Mouse (Mus musculus) hindbrain, embryonic 12.5 days (tissue): ENCODE measurements around the gene Ifitm10. TPM values are rescaled to one million over a fixed set of nuclear protein-coding genes. Genes with fewer than 3 reads are reported as not detected.
A peak's percentile ranks its signal among the peaks of the same experiment; 100 is the strongest.
"Not testable (repeated sequence)": the region's sequence is repeated elsewhere in the genome, so short reads cannot be mapped to it uniquely, and the experiment has no call there.

ENCODE experiments used
- ATAC-seq: fragments of 200-750 bp; cut with Nextera tagmentation; 2 replicates; pipeline ENCODE4 v1.8.0; 2017; ENCODE audit warnings: moderate TSS enrichment; ENCODE audit not compliant: low FRiP score
- H3K27ac ChIP-seq: fragments of 300-500 bp; sonication (generic); 2 replicates; pipeline ENCODE4 v1.5.1; 2016; ENCODE audit warnings: mild to moderate bottlenecking
- H3K27me3 ChIP-seq: fragments of 300-500 bp; sonication (generic); 2 replicates; pipeline ENCODE4 v1.6.1; 2016; ENCODE audit warnings: mild to moderate bottlenecking
- H3K36me3 ChIP-seq: fragments of 300-500 bp; sonication (generic); 2 replicates; pipeline ENCODE4 v1.6.1; 2016; ENCODE audit warnings: mild to moderate bottlenecking
- H3K4me1 ChIP-seq: fragments of 300-500 bp; sonication (generic); 2 replicates; pipeline ENCODE4 v1.6.1; 2016
- H3K4me2 ChIP-seq: fragments of 300-500 bp; sonication (generic); replicated peaks from 2 replicates; pipeline ENCODE4 v1.6.1; 2016; ENCODE audit warnings: mild to moderate bottlenecking
- H3K4me3 ChIP-seq: fragments of 300-500 bp; sonication (generic); 2 replicates; pipeline ENCODE4 v1.5.1; 2016; ENCODE audit warnings: mild to moderate bottlenecking
- H3K9ac ChIP-seq: fragments of 300-500 bp; sonication (generic); 2 replicates; pipeline ENCODE4 v1.6.1; 2016; ENCODE audit warnings: mild to moderate bottlenecking, moderate library complexity
- H3K9me3 ChIP-seq: fragments of 300-500 bp; sonication (generic); replicated peaks from 2 replicates; pipeline ENCODE4 v1.6.1; 2016; ENCODE audit warnings: mild to moderate bottlenecking
- WGBS: fragments of 180-500 bp; shearing (Covaris S2); methylation state at CpG from one replicate; pipeline ENCODE4 v1.1.7; 2016; 5-methylcytosine and 5-hydroxymethylcytosine counted together
- polyA plus RNA-seq: library from polyadenylated mRNA; unstranded; fragments of >200 nt; fragmentation: Nextera tagmentation; extraction: Ambion mirVana; gene quantifications from 2 replicates; pipeline ENCODE4 v1.2.1, GENCODE M21; 2016

The Ifitm10 gene
- polyA plus RNA-seq, 1 experiment from 2014 or later = 1.3 TPM

GRCm38 (mm10) chr7:142353854-142354253 lies 19.7 kb downstream of the Ifitm10 start:
- H3K9ac ChIP-seq = no peak overlapping the region
- H3K4me3 ChIP-seq = no peak overlapping the region
- H3K36me3 ChIP-seq = no peaks in the 10 kb centered on the region
- H3K4me1 ChIP-seq = peaks cover 13% of the 10 kb centered on the region
- WGBS = 82% methylated on average over 5 of the region's 5 CpGs
- H3K27me3 ChIP-seq = peaks cover 4% of the 10 kb centered on the region; the same call in 1 of the 2 replicates
- H3K9me3 ChIP-seq = no peaks in the 10 kb centered on the region
- H3K27ac ChIP-seq = no peak overlapping the region
- no peak overlapping the region for H3K4me2 ChIP-seq
- no peak for ATAC-seq

- 70% methylated on average over 5 of the region's 5 CpGs for WGBS
- Histone ChIP-seq H3K4me2 (no peak overlapping the region), H3K9me3 (no peaks in the 10 kb centered on the region), H3K36me3 (no peaks in the 10 kb centered on the region), H3K4me3 (no peak overlapping the region), H3K9ac (no peak overlapping the region), H3K27me3 (peaks cover 7% of the 10 kb centered on the region; the same call in 1 of the 2 replicates), H3K4me1 (peaks cover 13% of the 10 kb centered on the region), H3K27ac (no peak overlapping the region)
- ATAC-seq = no peak
Measured at GRCm38 (mm10) chr7:142351569-142351968, 22.0 kb downstream of the Ifitm10 start.

GRCm38 (mm10) chr7:142349308-142349961 lies 24.1 kb downstream of the Ifitm10 start:
- Histone ChIP-seq H3K4me3 (no peak overlapping the region), H3K27ac (no peak overlapping the region), H3K4me2 (peak overlapping the region; percentile 25; the same call in 1 of the 2 replicates), H3K9me3 (no peaks in the 10 kb centered on the region), H3K36me3 (no peaks in the 10 kb centered on the region), H3K4me1 (peaks cover 13% of the 10 kb centered on the region), H3K9ac (no peak overlapping the region), H3K27me3 (0 out of 2 replicates have a peak, but pooled peaks cover 3% of the 10 kb centered on the region)
- WGBS = 14% methylated on average over 9 of the region's 9 CpGs
- ATAC-seq = peak; percentile 80

GRCm38 (mm10) chr7:142347542-142347941 lies 26.0 kb downstream of the Ifitm10 start:
- no peak overlapping the region for H3K27ac ChIP-seq
- no peak for ATAC-seq
- H3K4me3 ChIP-seq = no peak overlapping the region
- H3K9me3 ChIP-seq = no peaks in the 10 kb centered on the region
- 77% methylated on average over 4 of the region's 4 CpGs for WGBS
- 0 out of 2 replicates have a peak, but pooled peaks cover 3% of the 10 kb centered on the region for H3K27me3 ChIP-seq
- peaks cover 13% of the 10 kb centered on the region for H3K4me1 ChIP-seq
- no peaks in the 10 kb centered on the region for H3K36me3 ChIP-seq
- no peak overlapping the region for H3K4me2 ChIP-seq
- no peak overlapping the region for H3K9ac ChIP-seq

GRCm38 (mm10) chr7:142342247-142342640 lies 31.3 kb downstream of the Ifitm10 start:
- no peaks in the 10 kb centered on the region for H3K9me3 ChIP-seq
- H3K4me1 ChIP-seq = peaks cover 6% of the 10 kb centered on the region; the same call in 1 of the 2 replicates
- no peak overlapping the region for H3K9ac ChIP-seq
- no peak overlapping the region for H3K27ac ChIP-seq
- H3K4me2 ChIP-seq = no peak overlapping the region
- WGBS = 79% methylated on average over 3 of the region's 3 CpGs
- ATAC-seq = no peak
- H3K27me3 ChIP-seq = 0 out of 2 replicates have a peak, but pooled peaks cover under 1% of the 10 kb centered on the region
- H3K4me3 ChIP-seq = no peak overlapping the region
- no peaks in the 10 kb centered on the region for H3K36me3 ChIP-seq

- Histone ChIP-seq H3K4me1 (peaks cover 6% of the 10 kb centered on the region; the same call in 1 of the 2 replicates), H3K9ac (0 out of 2 replicates have a peak overlapping the region, but pooled peaks have one; percentile 3), H3K4me3 (no peak overlapping the region), H3K36me3 (no peaks in the 10 kb centered on the region), H3K27ac (no peak overlapping the region), H3K4me2 (no peak overlapping the region), H3K27me3 (no peaks in the 10 kb centered on the region), H3K9me3 (no peaks in the 10 kb centered on the region)
- WGBS = 81% methylated on average over 10 of the region's 10 CpGs
- ATAC-seq = no peak
Measured at GRCm38 (mm10) chr7:142341564-142342246, 31.8 kb downstream of the Ifitm10 start.

- no peak overlapping the region for H3K4me3 ChIP-seq
- peaks cover 6% of the 10 kb centered on the region; the same call in 1 of the 2 replicates for H3K4me1 ChIP-seq
- no peaks in the 10 kb centered on the region for H3K9me3 ChIP-seq
- H3K36me3 ChIP-seq = no peaks in the 10 kb centered on the region
- H3K27ac ChIP-seq = no peak overlapping the region
- WGBS = 64% methylated on average over 10 of the region's 10 CpGs
- no peak overlapping the region for H3K9ac ChIP-seq
- no peak for ATAC-seq
- H3K4me2 ChIP-seq = no peak overlapping the region
- H3K27me3 ChIP-seq = no peaks in the 10 kb centered on the region
Measured at GRCm38 (mm10) chr7:142340269-142340970, 33.1 kb downstream of the Ifitm10 start.

- H3K4me1 ChIP-seq = peaks cover 4% of the 10 kb centered on the region
- WGBS = 85% methylated on average over 8 of the region's 8 CpGs
- H3K9ac ChIP-seq = no peak overlapping the region
- no peaks in the 10 kb centered on the region for H3K27me3 ChIP-seq
- H3K4me2 ChIP-seq = no peak overlapping the region
- no peaks in the 10 kb centered on the region for H3K9me3 ChIP-seq
- H3K27ac ChIP-seq = no peak overlapping the region
- H3K36me3 ChIP-seq = no peaks in the 10 kb centered on the region
- no peak for ATAC-seq
- H3K4me3 ChIP-seq = no peak overlapping the region
Measured at GRCm38 (mm10) chr7:142335151-142335550, 38.4 kb downstream of the Ifitm10 start.

GRCm38 (mm10) chr7:142334246-142334645 lies 39.3 kb downstream of the Ifitm10 start:
- 3% methylated on average over 3 of the region's 3 CpGs for WGBS
- H3K36me3 ChIP-seq = no peaks in the 10 kb centered on the region
- peak; percentile 54; the same call in 1 of the 2 replicates for ATAC-seq

GRCm38 (mm10) chr7:142332741-142333140 lies 40.8 kb downstream of the Ifitm10 start:
- peaks cover 13% of the 10 kb centered on the region for H3K4me1 ChIP-seq
- not testable (repeated sequence) for H3K9ac ChIP-seq, H3K27me3 ChIP-seq, ATAC-seq, H3K4me2 ChIP-seq, H3K4me3 ChIP-seq, H3K27ac ChIP-seq, H3K36me3 ChIP-seq, H3K9me3 ChIP-seq
- 77% methylated on average over 4 of the region's 9 CpGs for WGBS

More at GRCm38 (mm10) chr7:142334246-142334645, 39.3 kb downstream of the Ifitm10 start:
- Histone ChIP-seq H3K27ac (no peak overlapping the region), H3K4me2 (no peak overlapping the region), H3K4me3 (no peak overlapping the region), H3K9me3 (no peaks in the 10 kb centered on the region), H3K9ac (no peak overlapping the region), H3K27me3 (no peaks in the 10 kb centered on the region), H3K4me1 (peaks cover 8% of the 10 kb centered on the region)

- H3K27me3 ChIP-seq = no peaks in the 10 kb centered on the region
- H3K4me2 ChIP-seq = no peak overlapping the region
- no peak overlapping the region for H3K27ac ChIP-seq
- no peaks in the 10 kb centered on the region for H3K36me3 ChIP-seq
- H3K9me3 ChIP-seq = no peaks in the 10 kb centered on the region
- no peak for ATAC-seq
- no peak overlapping the region for H3K4me3 ChIP-seq
- WGBS = 89% methylated on average over 4 of the region's 4 CpGs
- H3K4me1 ChIP-seq = peaks cover 13% of the 10 kb centered on the region
- H3K9ac ChIP-seq = no peak overlapping the region
Measured at GRCm38 (mm10) chr7:142331281-142331680, 42.3 kb downstream of the Ifitm10 start.

- no peaks in the 10 kb centered on the region for H3K27me3 ChIP-seq
- no peak overlapping the region for H3K9ac ChIP-seq
- ATAC-seq = no peak
- WGBS = 63% methylated on average over 9 of the region's 9 CpGs
- no peak overlapping the region for H3K4me2 ChIP-seq
- peaks cover 13% of the 10 kb centered on the region for H3K4me1 ChIP-seq
- H3K27ac ChIP-seq = no peak overlapping the region
- no peaks in the 10 kb centered on the region for H3K9me3 ChIP-seq
- no peaks in the 10 kb centered on the region for H3K36me3 ChIP-seq
- H3K4me3 ChIP-seq = no peak overlapping the region
Measured at GRCm38 (mm10) chr7:142330271-142330724, 43.3 kb downstream of the Ifitm10 start.
